Mouse (Mus musculus) central nervous system, embryonic 11.5 days (tissue): Measurements from ENCODE around the gene Col6a1. TPM values are rescaled to one million over a fixed set of nuclear protein-coding genes. Genes with fewer than 3 reads are reported as not detected.

Experiments
- polyA plus RNA-seq: library from polyadenylated mRNA; depleted of rRNA; stranded (reverse); fragments of >200 nt; gene quantifications from 2 replicates; pipeline ENCODE4 v1.2.3, GENCODE M21; 2012; rRNA removed

Col6a1 gene
- polyA plus RNA-seq, result 27.8 and 30.1 TPM in 2 replicates

GRCm38 (mm10) chr10:76725682-76726285 is at the start of gene Col6a1:
Gene Col6a1 (minus strand): TSS chr10:76726168.

Other genes with a start within 250 kb of the Col6a1 start
- 38.4 and 41.3 TPM in 2 replicates for gene Lss, start 194.6 kb downstream of the Col6a1 start, polyA plus RNA-seq
- gene Spatc1l, start 163.9 kb downstream of the Col6a1 start, polyA plus RNA-seq, result 0.12 and 0.38 TPM in 2 replicates
- 0.77 and 1.6 TPM in 2 replicates for gene Ftcd, start 150.5 kb downstream of the Col6a1 start, polyA plus RNA-seq
- gene Col6a2, start 102.5 kb downstream of the Col6a1 start, polyA plus RNA-seq, result 21.1 and 30.0 TPM in 2 replicates
- gene Pcbp3, start 235.7 kb upstream of the Col6a1 start, polyA plus RNA-seq, result 29.5 and 34.3 TPM in 2 replicates